Mouse (Mus musculus) embryonic facial prominence, embryonic 14.5 days (tissue): ENCODE results near the gene Swi5. TPM values are rescaled to one million over a fixed set of nuclear protein-coding genes. Genes with fewer than 3 reads are reported as not detected.

Experiments
- ATAC-seq: fragments of 200-750 bp; cut with Nextera tagmentation; 2 replicates; pipeline ENCODE4 v1.8.0; 2017; ENCODE audit warnings: low read depth, moderate number of reproducible peaks, moderate TSS enrichment
- DNase-seq: peaks from one replicate; pipeline ENCODE4 v3.0.0-alpha.2; 2015; ENCODE audit warnings: low spot score
- H3K27ac ChIP-seq: fragments of 300-500 bp; sonication (generic); replicated peaks from 2 replicates; pipeline ENCODE4 v1.5.1; 2014; ENCODE audit warnings: low read depth, mild to moderate bottlenecking, low read length, moderate library complexity
- H3K27me3 ChIP-seq: fragments of 300-500 bp; sonication (generic); replicated peaks from 2 replicates; pipeline ENCODE4 v1.6.1; 2014; ENCODE audit warnings: low read length; ENCODE audit not compliant: control insufficient read depth, insufficient read depth
- H3K36me3 ChIP-seq: fragments of 300-500 bp; sonication (generic); 2 replicates; pipeline ENCODE4 v1.6.1; 2014; ENCODE audit warnings: low read length, mixed read lengths; ENCODE audit not compliant: control insufficient read depth, insufficient read depth
- H3K4me1 ChIP-seq: fragments of 300-500 bp; sonication (generic); 2 replicates; pipeline ENCODE4 v1.6.1; 2014; ENCODE audit warnings: antibody characterized with exemption, low read length; ENCODE audit not compliant: control insufficient read depth, insufficient read depth
- H3K4me2 ChIP-seq: fragments of 300-500 bp; sonication (generic); 2 replicates; pipeline ENCODE4 v1.6.1; 2014; ENCODE audit warnings: low read depth, mild to moderate bottlenecking, low read length, moderate library complexity, mixed read lengths
- H3K4me3 ChIP-seq: fragments of 300-500 bp; sonication (generic); 2 replicates; pipeline ENCODE4 v1.5.1; 2014; ENCODE audit warnings: low read depth, mild to moderate bottlenecking, low read length
- H3K9ac ChIP-seq: fragments of 300-500 bp; sonication (generic); 2 replicates; pipeline ENCODE4 v1.6.1; 2014; ENCODE audit warnings: low read depth, mild to moderate bottlenecking, low read length, moderate library complexity, mixed read lengths
- H3K9me3 ChIP-seq: fragments of 300-500 bp; sonication (generic); 2 replicates; pipeline ENCODE4 v1.6.1; 2016; ENCODE audit warnings: low read length; ENCODE audit not compliant: control insufficient read depth
- WGBS: fragments of 180-500 bp; shearing (Covaris S2); extraction: QIAGEN DNeasy Blood & Tissue Kit; methylation state at CpG from one replicate; pipeline ENCODE4 v1.1.7; 2014; 5-methylcytosine and 5-hydroxymethylcytosine counted together
- polyA plus RNA-seq: library from polyadenylated mRNA; unstranded; fragments of >200 nt; fragmentation: Nextera tagmentation; extraction: Ambion mirVana; gene quantifications from 2 replicates; pipeline ENCODE4 v1.2.1, GENCODE M21; 2014

The Swi5 gene
- polyA plus RNA-seq, 1 experiment from 2014 or later, result 249 TPM

- WGBS, result 74% methylated on average over 7 of the region's 7 CpGs
- Histone ChIP-seq H3K9me3 (no peaks in the 10 kb centered on the region), H3K27ac (no peak overlapping the region; the same call in 1 of the 2 replicates), H3K4me3 (no peak overlapping the region), H3K4me1 (peaks cover 30% of the 10 kb centered on the region), H3K4me2 (no peak overlapping the region), H3K9ac (no peak overlapping the region), H3K36me3 (peaks cover 27% of the 10 kb centered on the region), H3K27me3 (no peaks in the 10 kb centered on the region)
- no peak for DNase-seq
- no peak for ATAC-seq
Measured at GRCm38 (mm10) chr2:32322754-32323741, 35.2 kb upstream of the Swi5 start.

GRCm38 (mm10) chr2:32321591-32322298 lies 33.9 kb upstream of the Swi5 start:
- WGBS, result 69% methylated on average over 9 of the region's 9 CpGs
- Histone ChIP-seq H3K9me3 (no peaks in the 10 kb centered on the region), H3K4me1 (peaks cover 29% of the 10 kb centered on the region)

GRCm38 (mm10) chr2:32320721-32321120 lies 32.8 kb upstream of the Swi5 start:
- Histone ChIP-seq H3K9ac (no peak overlapping the region), H3K4me3 (no peak overlapping the region), H3K27ac (peak overlapping the region; percentile 100), H3K36me3 (peaks cover 27% of the 10 kb centered on the region), H3K4me1 (peaks cover 34% of the 10 kb centered on the region), H3K9me3 (no peaks in the 10 kb centered on the region), H3K27me3 (no peaks in the 10 kb centered on the region), H3K4me2 (peak overlapping the region; percentile 85; the same call in 1 of the 2 replicates)
- DNase-seq (no peak), ATAC-seq (no peak)
- whole genome bisulfite sequencing, result 48% methylated on average over 11 of the region's 11 CpGs

More at GRCm38 (mm10) chr2:32321591-32322298, 33.9 kb upstream of the Swi5 start:
- Histone ChIP-seq H3K36me3 (peaks cover 27% of the 10 kb centered on the region), H3K9ac (no peak overlapping the region), H3K27ac (0 out of 2 replicates have a peak overlapping the region, but pooled peaks have one; percentile 22), H3K27me3 (no peaks in the 10 kb centered on the region), H3K4me2 (no peak overlapping the region), H3K4me3 (no peak overlapping the region)
- ATAC-seq (no peak), DNase-seq (no peak)

- no peaks in the 10 kb centered on the region for H3K9me3 ChIP-seq
- ATAC-seq (peak; percentile 41), DNase-seq (peak; percentile 91)
- peaks cover 27% of the 10 kb centered on the region for H3K36me3 ChIP-seq
- 17% methylated on average over 8 of the region's 9 CpGs for WGBS
- peaks cover 42% of the 10 kb centered on the region for H3K4me1 ChIP-seq
- H3K27ac ChIP-seq, result peak overlapping the region; percentile 100
- H3K4me2 ChIP-seq, result peak overlapping the region; percentile 85
- peak overlapping the region; percentile 78; the same call in 1 of the 2 replicates for H3K9ac ChIP-seq
- peak overlapping the region; percentile 49 for H3K4me3 ChIP-seq
- H3K27me3 ChIP-seq, result no peaks in the 10 kb centered on the region
Measured at GRCm38 (mm10) chr2:32319586-32320580, 32.0 kb upstream of the Swi5 start.

GRCm38 (mm10) chr2:32318709-32319585 lies 31.1 kb upstream of the Swi5 start:
- H3K27ac ChIP-seq, result peak overlapping the region; percentile 100
- H3K36me3 ChIP-seq, result peaks cover 21% of the 10 kb centered on the region
- no peaks in the 10 kb centered on the region for H3K9me3 ChIP-seq
- no peaks in the 10 kb centered on the region for H3K27me3 ChIP-seq
- peaks cover 44% of the 10 kb centered on the region for H3K4me1 ChIP-seq
- WGBS, result 37% methylated on average over 14 of the region's 14 CpGs
- peak overlapping the region; percentile 78 for H3K9ac ChIP-seq
- H3K4me3 ChIP-seq, result peak overlapping the region; percentile 49
- DNase-seq (no peak), ATAC-seq (no peak; the same call in 1 of the 2 replicates)
- H3K4me2 ChIP-seq, result peak overlapping the region; percentile 85

GRCm38 (mm10) chr2:32317791-32318417 lies 30.0 kb upstream of the Swi5 start:
- peak overlapping the region; percentile 100 for H3K27ac ChIP-seq
- peak; percentile 98 for DNase-seq
- no peaks in the 10 kb centered on the region for H3K27me3 ChIP-seq
- peaks cover 44% of the 10 kb centered on the region for H3K4me1 ChIP-seq
- peak overlapping the region; percentile 78 for H3K9ac ChIP-seq
- 7% methylated on average over 12 of the region's 19 CpGs for WGBS
- peak overlapping the region; percentile 85 for H3K4me2 ChIP-seq
- H3K4me3 ChIP-seq, result peak overlapping the region; percentile 49
- peak; percentile 83 for ATAC-seq
- peaks cover 17% of the 10 kb centered on the region for H3K36me3 ChIP-seq
- no peaks in the 10 kb centered on the region for H3K9me3 ChIP-seq
